Mouse (Mus musculus) bone marrow, adult 2 months (tissue): ENCODE results near the gene Syt6.

Experiments
- CTCF ChIP-seq: fragments of 200-500 bp; IDR thresholded peaks from 2 replicates; pipeline ENCODE4 v1.5.1; 2011; ENCODE audit warnings: low read length, control low read depth; ENCODE audit not compliant: control insufficient read depth, insufficient read depth
- POLR2A ChIP-seq: fragments of 200-500 bp; IDR thresholded peaks from 2 replicates; pipeline ENCODE4 v1.6.1; 2011; ENCODE audit warnings: low read depth, mild to moderate bottlenecking, control low read depth, low read length, borderline replicate concordance; ENCODE audit not compliant: control insufficient read depth

DNA sequence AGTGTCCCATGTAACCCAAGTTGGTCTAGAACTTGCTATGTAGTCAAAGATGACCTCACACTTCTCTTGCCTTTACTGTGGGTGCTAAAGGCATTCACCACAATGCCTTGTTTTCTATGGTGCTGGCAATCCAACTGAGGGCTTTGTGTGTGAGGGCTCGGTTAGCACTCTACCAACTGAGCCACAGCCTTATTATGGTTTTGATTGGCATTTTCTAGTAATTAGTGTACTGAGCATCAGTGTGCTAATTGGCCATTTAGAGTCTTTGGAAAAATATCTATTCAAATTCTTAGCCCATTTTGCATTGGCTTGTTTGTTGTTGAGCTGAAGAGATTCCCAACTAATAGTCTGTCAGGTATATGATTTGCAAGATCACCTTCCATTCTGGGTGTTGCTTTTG lies 62.6 kb downstream of the Syt6 start:
- no peak for TF ChIP-seq CTCF
- TF ChIP-seq POLR2A, result no peak
